Mouse (Mus musculus) cerebellum, adult 2 months (tissue): ENCODE measurements around the gene Sned1. TPM values are rescaled to one million over a fixed set of nuclear protein-coding genes. Genes with fewer than 3 reads are reported as not detected.
"Not testable (repeated sequence)": the region's sequence is repeated elsewhere in the genome, so short reads cannot be mapped to it uniquely, and the experiment has no call there.

Source experiments
- DNase-seq, 2 experiments: peaks; one replicate each; pipeline ENCODE4 v3.0.0; 2021
- H3K27ac ChIP-seq: fragments of 200-500 bp; 2 replicates; pipeline ENCODE4 v1.5.1; 2012; ENCODE audit warnings: low read length, control low read depth, inconsistent platforms; ENCODE audit not compliant: insufficient read depth
- H3K27me3 ChIP-seq: fragments of 200-500 bp; 2 replicates; pipeline ENCODE4 v1.6.1; 2012; ENCODE audit warnings: inconsistent platforms, mild to moderate bottlenecking, low read length, moderate library complexity; ENCODE audit not compliant: control insufficient read depth, insufficient read depth
- H3K4me1 ChIP-seq: fragments of 200-500 bp; 2 replicates; pipeline ENCODE4 v1.6.1; 2011; ENCODE audit warnings: low read length; ENCODE audit not compliant: control insufficient read depth, insufficient read depth
- H3K4me3 ChIP-seq: fragments of 200-500 bp; replicated peaks from 2 replicates; pipeline ENCODE3; 2011; ENCODE audit warnings: mild to moderate bottlenecking, low read depth, low read length, control low read depth; ENCODE audit not compliant: insufficient read depth
- CTCF ChIP-seq: fragments of 200-500 bp; IDR thresholded peaks from 2 replicates; pipeline ENCODE4 v1.5.1; 2011; ENCODE audit warnings: low read depth, mild to moderate bottlenecking, control low read depth, low read length, moderate library complexity, borderline replicate concordance; ENCODE audit not compliant: insufficient read depth
- POLR2A ChIP-seq: fragments of 200-500 bp; IDR thresholded peaks from 2 replicates; pipeline ENCODE4 v1.6.1; 2011; ENCODE audit warnings: low read length, control low read depth, borderline replicate concordance; ENCODE audit not compliant: insufficient read depth
- WGBS: fragments of 180-500 bp; shearing (Covaris S2); methylation state at CpG from one replicate; pipeline ENCODE4 v1.1.7; 2018; 5-methylcytosine and 5-hydroxymethylcytosine counted together
- polyA plus RNA-seq: library from polyadenylated mRNA; depleted of rRNA; stranded (reverse); fragments of >200 nt; gene quantifications from 2 replicates; pipeline ENCODE4 v1.2.3, GENCODE M21; 2012; rRNA removed

Sned1 gene
- polyA plus RNA-seq = 18.5 and 20.6 TPM in 2 replicates

DNA sequence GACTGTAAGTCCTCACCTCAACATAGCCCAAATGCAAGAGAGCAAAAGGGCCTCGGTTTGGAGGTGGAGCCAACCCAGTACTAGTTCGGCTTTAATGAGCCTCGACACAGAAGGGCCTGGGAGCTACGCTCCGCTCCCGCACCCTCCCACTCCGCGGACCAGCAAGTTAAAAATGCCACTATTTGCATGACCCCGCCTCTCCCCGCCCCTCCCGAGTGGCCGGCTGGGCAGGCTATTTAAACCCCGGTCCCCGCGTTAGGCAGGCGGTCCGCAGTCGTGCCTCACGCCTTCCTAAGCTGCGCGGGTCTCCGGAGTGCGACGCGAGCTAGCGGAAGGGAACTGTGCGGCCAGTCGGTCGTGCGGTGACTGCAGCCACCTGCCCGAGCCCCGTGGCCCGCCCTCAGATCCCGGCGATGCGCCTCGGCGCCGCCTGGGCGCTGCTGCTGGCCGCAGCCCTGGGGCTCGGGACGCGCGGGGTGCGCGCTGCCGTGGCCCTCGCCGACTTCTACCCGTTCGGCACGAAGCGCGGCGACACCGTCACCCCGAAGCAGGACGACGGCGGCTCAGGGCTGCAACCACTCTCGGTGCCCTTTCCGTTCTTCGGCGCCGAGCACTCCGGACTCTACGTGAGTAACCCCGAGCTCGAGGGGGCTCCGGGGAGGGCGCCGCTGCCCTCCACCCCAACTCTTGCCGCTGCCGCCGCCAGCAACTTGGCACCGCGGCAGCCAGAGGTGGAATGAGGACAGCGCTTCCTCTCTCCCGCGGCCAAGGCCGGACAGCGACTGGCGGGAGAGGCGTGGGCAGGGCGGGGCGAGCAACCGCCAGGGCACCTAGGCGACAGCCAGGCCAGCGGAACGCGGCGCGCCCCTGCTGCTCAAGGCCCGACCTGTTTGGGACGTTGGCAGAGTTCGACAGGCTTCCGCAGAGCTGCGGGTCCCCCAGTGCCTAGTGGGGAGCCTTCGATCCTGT, at the start of gene Sned1:
Gene Sned1, plus strand, starts transcription at position 266 of the 969 bp plus-strand sequence.
- Histone ChIP-seq H3K4me1 (no peaks in the 10 kb centered on the region), H3K27me3 (no peaks in the 10 kb centered on the region), H3K4me3 (peak within 1 kb of the TSS; percentile 64), H3K27ac (peak within 1 kb of the TSS; percentile 0; the same call in 1 of the 2 replicates)
- TF ChIP-seq CTCF (no peak), POLR2A (peak; percentile 90)
- WGBS = 1% methylated on average over 99 of the region's 100 CpGs
- peak; percentile 88 for DNase-seq

DNA sequence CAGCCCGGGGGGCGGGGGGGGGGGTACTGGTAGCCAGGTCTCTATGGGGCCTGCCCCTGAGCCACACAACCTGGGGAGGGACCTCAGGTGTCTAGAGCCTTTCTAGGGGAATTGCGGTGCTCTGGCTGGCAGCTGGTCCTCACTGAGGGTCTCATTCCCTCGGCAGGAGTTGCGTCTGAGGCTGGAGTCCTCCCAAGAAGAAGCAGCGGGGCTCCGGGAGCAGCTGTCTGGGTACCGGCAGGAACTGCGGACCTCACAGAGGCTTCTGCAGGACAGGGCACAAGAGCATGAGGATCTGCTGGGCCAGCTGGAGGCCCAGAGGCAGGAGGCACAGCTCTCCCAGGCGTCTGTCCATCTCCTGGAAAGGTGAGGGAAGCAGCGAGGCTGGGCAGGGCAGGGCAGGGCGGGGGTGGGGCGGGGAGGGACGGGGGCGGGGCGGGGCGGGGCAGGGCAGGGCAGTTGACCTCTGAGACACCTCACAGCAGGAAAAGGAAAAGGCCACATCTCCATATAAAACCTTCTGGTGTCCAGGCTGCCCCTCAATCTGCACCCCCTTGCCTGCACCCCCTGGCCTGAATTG, 44.8 kb upstream of the Sned1 start:
- 12% methylated on average over 15 of the region's 17 CpGs for WGBS
- TF ChIP-seq POLR2A = no peak
- TF ChIP-seq CTCF = no peak
- no peak for DNase-seq
- H3K4me3 ChIP-seq = no peak overlapping the region
- no peaks in the 10 kb centered on the region for H3K4me1 ChIP-seq
- H3K27ac ChIP-seq = no peak overlapping the region
- H3K27me3 ChIP-seq = no peaks in the 10 kb centered on the region

DNA sequence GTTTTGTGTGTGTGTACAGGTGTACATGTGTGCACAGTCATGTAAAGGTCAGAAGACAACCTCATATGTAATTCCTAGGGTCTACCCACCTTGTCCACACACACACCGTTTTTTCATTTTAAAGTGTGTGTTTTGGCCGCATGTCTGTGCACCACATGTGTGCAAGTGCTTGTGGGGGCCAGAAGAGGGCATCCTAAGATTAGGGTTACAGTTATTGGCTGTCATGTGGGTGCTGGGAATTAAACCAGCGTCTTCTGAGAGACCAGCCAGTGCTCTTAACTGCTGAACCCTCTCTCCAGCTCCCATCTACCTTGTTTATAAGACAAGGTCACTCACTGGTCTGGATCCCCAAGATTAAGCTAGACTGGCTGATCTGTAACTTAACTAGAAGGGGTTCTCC, 40.7 kb upstream of the Sned1 start:
- H3K27ac ChIP-seq = no peak overlapping the region
- H3K4me3 ChIP-seq = no peak overlapping the region
- no peak for DNase-seq
- TF ChIP-seq POLR2A = no peak
- TF ChIP-seq CTCF = no peak
- H3K27me3 ChIP-seq = no peaks in the 10 kb centered on the region
- WGBS = 92% methylated on average over 3 of the region's 3 CpGs
- no peaks in the 10 kb centered on the region for H3K4me1 ChIP-seq

DNA sequence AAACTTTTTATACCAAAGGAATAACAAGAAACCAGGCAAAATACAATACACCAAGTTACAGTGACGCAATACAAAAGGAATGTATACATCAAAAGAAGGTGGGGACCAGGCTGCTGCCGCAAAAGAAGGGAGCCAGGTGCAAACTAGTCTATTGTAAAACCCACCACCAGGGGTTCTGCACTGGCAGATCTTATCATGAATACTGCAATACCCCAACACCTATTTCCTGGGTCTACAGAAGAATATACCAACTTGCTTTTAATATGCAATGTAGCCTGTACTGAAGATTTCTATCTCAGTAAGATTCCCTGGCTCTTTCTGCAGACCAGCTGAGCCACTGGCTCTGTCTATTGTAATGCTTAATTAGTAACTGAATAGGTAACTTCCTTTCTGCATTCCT, 38.2 kb upstream of the Sned1 start:
- not testable (repeated sequence) for H3K27me3 ChIP-seq, H3K27ac ChIP-seq, DNase-seq, H3K4me3 ChIP-seq, H3K4me1 ChIP-seq
- 92% methylated on average over 2 of the region's 2 CpGs for WGBS

DNA sequence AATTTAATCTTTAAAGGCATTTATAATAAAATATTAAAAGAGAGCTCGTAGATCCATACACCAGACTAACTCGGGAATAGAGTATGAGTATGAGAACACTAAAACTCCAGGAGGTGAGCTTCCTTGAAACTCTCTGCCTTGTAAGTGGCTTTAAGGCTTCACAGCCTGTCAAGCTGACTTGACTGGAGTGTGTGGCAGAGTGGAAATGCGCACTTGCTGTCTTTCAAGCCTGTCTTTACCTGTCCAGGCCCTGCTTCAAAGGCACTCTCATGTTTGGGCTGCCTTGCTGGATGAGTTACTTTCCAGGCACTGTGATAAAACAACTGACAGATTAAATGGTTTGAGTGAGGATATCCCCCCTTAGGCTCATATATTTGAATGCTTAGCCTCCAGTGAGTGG, 37.7 kb upstream of the Sned1 start:
- WGBS = 87% methylated on average over 3 of the region's 3 CpGs
- DNase-seq = no peak
- Histone ChIP-seq H3K27me3 (no peaks in the 10 kb centered on the region), H3K4me1 (no peaks in the 10 kb centered on the region), H3K4me3 (no peak overlapping the region), H3K27ac (no peak overlapping the region)
- TF ChIP-seq POLR2A (no peak), CTCF (no peak)

DNA sequence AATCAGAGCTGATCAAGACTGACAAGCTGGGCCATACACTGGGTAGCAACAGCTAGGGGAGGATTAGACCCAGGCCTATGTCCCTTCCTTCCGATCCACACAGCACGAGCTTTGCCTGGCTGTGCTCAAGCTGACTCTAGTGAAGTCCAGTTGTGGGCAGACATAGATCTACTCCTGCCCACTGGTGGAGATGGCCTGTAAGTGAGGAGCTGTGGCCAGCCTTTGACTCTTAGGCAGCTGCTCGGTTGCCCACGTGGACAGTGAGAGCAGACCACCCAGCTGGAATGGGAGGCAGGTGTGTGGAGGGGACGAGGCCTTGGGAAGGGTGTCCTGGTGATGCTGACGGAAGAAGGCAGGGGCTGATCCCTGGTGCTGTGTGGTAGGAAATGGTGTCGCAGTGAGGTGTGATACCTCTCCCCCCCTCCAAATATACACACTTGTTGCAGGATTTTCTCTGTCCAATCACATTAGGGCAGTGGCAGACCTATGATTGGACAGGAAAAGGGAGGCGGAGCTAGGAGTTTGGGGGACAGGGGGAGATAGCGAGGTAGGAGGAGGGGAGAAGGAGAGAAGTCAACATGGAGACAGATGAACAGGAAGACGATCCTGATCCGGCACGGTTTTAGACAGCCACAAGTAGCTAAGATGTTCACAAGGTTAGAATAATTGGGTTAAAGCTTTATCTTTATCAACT, 29.2 kb upstream of the Sned1 start:
- H3K27me3 ChIP-seq = no peaks in the 10 kb centered on the region
- H3K4me3 ChIP-seq = no peak overlapping the region
- peaks cover 7% of the 10 kb centered on the region for H3K4me1 ChIP-seq
- TF ChIP-seq CTCF (peak; percentile 20; the same call in 1 of the 2 replicates), POLR2A (no peak)
- WGBS = 56% methylated on average over 12 of the region's 12 CpGs
- no peak overlapping the region for H3K27ac ChIP-seq
- no peak for DNase-seq

DNA sequence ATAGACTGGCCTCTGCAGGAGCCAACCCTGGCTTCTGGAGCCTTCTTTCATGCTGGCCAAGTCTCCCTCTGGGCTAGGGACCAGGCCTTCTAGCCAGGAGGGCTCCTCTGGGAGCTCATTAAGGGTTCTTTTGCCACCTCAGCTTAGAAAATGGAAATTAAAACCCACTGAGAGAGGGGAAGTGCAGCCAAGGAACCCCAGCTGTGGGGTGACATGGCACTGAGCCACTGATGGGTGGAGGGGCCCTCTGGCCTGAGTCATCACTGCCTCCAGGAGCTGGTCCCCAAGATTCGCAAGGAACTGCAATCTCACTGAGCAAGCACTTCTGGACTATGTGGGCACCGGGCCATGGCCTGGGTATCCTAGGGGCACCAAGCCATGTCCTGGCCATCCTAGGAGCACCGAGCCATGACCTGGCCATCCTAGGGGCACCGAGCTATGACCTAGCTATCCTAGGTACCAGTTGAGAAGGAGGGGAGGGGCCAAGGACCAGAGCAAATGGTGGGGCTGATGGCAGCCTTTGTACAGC, 28.0 kb upstream of the Sned1 start:
- H3K27ac ChIP-seq = no peak overlapping the region
- H3K4me3 ChIP-seq = no peak overlapping the region
- no peak for DNase-seq
- TF ChIP-seq POLR2A = no peak
- TF ChIP-seq CTCF = no peak
- 69% methylated on average over 4 of the region's 4 CpGs for WGBS
- no peaks in the 10 kb centered on the region for H3K27me3 ChIP-seq
- peaks cover 7% of the 10 kb centered on the region for H3K4me1 ChIP-seq
